8 mouse cellular contexts compared by ENCODE assay signal in genomic region chr8:92358141-92358999, GRCm38 (mm10). TPM values are rescaled to one million over a fixed set of nuclear protein-coding genes. Genes with fewer than 3 reads are reported as not detected.
DNase-seq lines count a peak whose midpoint lies in the region; ATAC-seq and TF ChIP-seq lines count a peak whose summit lies in the region.

No protein-coding gene starts in this region.

- H3K4me1 ChIP-seq in forebrain, embryonic 15.5 days: peaks cover 63% of the 10 kb centered on the region
- H3K4me1 ChIP-seq in kidney, embryonic 14.5 days (ENCODE audit: control insufficient read depth, insufficient read depth, low read length): peaks cover 31% of the 10 kb centered on the region; the same call in 1 of the 2 replicates
- peaks cover 5% of the 10 kb centered on the region for H3K4me1 ChIP-seq in midbrain, embryonic 14.5 days (ENCODE audit: control insufficient read depth, insufficient read depth, low read length)

- peaks cover 68% of the 10 kb centered on the region for H3K27me3 ChIP-seq in forebrain, embryonic 15.5 days
- H3K27me3 ChIP-seq in kidney, embryonic 14.5 days (ENCODE audit: control insufficient read depth, insufficient read depth, low read length): peaks cover 75% of the 10 kb centered on the region
- no peaks in the 10 kb centered on the region for H3K27me3 ChIP-seq in midbrain, embryonic 14.5 days (ENCODE audit: control insufficient read depth, insufficient read depth, low read length)

- intact Hi-C loops in left cerebral cortex, adult 2 months (cut with DNase I): loop anchor here (5.0 kb wide), 2 partner anchors 646 to 981 kb away; no protein-coding TSS in a partner anchor
- intact Hi-C loops in left cerebral cortex, postnatal 10 days (cut with DNase I): loop anchor here (5.0 to 10.0 kb wide), 4 partner anchors 734 to 1166 kb away; no protein-coding TSS in a partner anchor

- H3K9me3 ChIP-seq in forebrain, embryonic 15.5 days: no peaks in the 10 kb centered on the region
- H3K9me3 ChIP-seq in kidney, embryonic 14.5 days (ENCODE audit: control insufficient read depth, low read length): no peaks in the 10 kb centered on the region
- H3K9me3 ChIP-seq in midbrain, embryonic 14.5 days (ENCODE audit: control insufficient read depth, low read length): no peaks in the 10 kb centered on the region

- WGBS in forebrain, embryonic 15.5 days: under 1% methylated on average over 79 of the region's 80 CpGs
- under 1% methylated on average over 61 of the region's 80 CpGs for WGBS in kidney, embryonic 14.5 days
- WGBS in midbrain, embryonic 14.5 days: under 1% methylated on average over 79 of the region's 80 CpGs

- no peak overlapping the region; the same call in 1 of the 2 replicates for H3K9ac ChIP-seq in forebrain, embryonic 15.5 days (replicated peaks)
- peak overlapping the region; percentile 55 for H3K9ac ChIP-seq in kidney, embryonic 14.5 days (ENCODE audit: low read depth, low read length)
- peak overlapping the region; percentile 94 for H3K9ac ChIP-seq in midbrain, embryonic 14.5 days (replicated peaks; ENCODE audit: low read length)

- H3K4me2 ChIP-seq in forebrain, embryonic 15.5 days (replicated peaks): peak overlapping the region; percentile 90
- H3K4me2 ChIP-seq in kidney, embryonic 14.5 days (replicated peaks; ENCODE audit: low read depth, low read length): peak overlapping the region; percentile 71
- H3K4me2 ChIP-seq in midbrain, embryonic 14.5 days (ENCODE audit: low read length): peak overlapping the region; percentile 87

- H3K4me3 ChIP-seq in left cerebral cortex, adult 2 months: no peak overlapping the region
- H3K4me3 ChIP-seq in forebrain, embryonic 15.5 days: peak overlapping the region; percentile 62
- H3K4me3 ChIP-seq in kidney, embryonic 14.5 days (ENCODE audit: low read length): peak overlapping the region; percentile 63
- peak overlapping the region; percentile 69 for H3K4me3 ChIP-seq in midbrain, embryonic 14.5 days (replicated peaks; ENCODE audit: low read depth, low read length)

- H3K27ac ChIP-seq in left cerebral cortex, adult 2 months: no peak overlapping the region
- H3K27ac ChIP-seq in forebrain, embryonic 15.5 days (replicated peaks): no peak overlapping the region
- no peak overlapping the region for H3K27ac ChIP-seq in kidney, embryonic 14.5 days (ENCODE audit: low read depth, low read length)
- peak overlapping the region; percentile 97 for H3K27ac ChIP-seq in midbrain, embryonic 14.5 days (replicated peaks; ENCODE audit: low read depth, low read length)

- peak; percentile 15 to 17 for DNase-seq in left cerebral cortex, adult 2 months (ENCODE audit: extremely low spot score in 1 of 2, low spot score in 2 of 2)
- no peak for DNase-seq in left cerebral cortex, postnatal 10 days (ENCODE audit: extremely low spot score in 1 of 2, low spot score in 2 of 2)
- DNase-seq in R1 (ENCODE audit: low read depth, low spot score): peak; percentile 31
- DNase-seq in midbrain, embryonic 14.5 days: peak; percentile 72
- DNase-seq in T-cell, adult 2 months (ENCODE audit: low spot score): no peak
- no peak for DNase-seq in spleen, postnatal 10 days (ENCODE audit: low spot score in 2 of 2)

- ATAC-seq in forebrain, embryonic 15.5 days (replicated peaks): no peak
- no peak for ATAC-seq in kidney, embryonic 14.5 days (ENCODE audit: low FRiP score, low TSS enrichment)
- no peak for ATAC-seq in midbrain, embryonic 14.5 days (ENCODE audit: low FRiP score, low TSS enrichment)

- H3K36me3 ChIP-seq in forebrain, embryonic 15.5 days: no peaks in the 10 kb centered on the region
- no peaks in the 10 kb centered on the region for H3K36me3 ChIP-seq in kidney, embryonic 14.5 days (ENCODE audit: control insufficient read depth, insufficient read depth, low read length)
- peaks cover 12% of the 10 kb centered on the region; the same call in 1 of the 2 replicates for H3K36me3 ChIP-seq in midbrain, embryonic 14.5 days (ENCODE audit: control insufficient read depth, insufficient read depth, low read length)

- TF ChIP-seq CTCF in left cerebral cortex, adult 2 months (IDR thresholded peaks at IDR 0.05): no peak

RNA-seq across cellular contexts. Expression of gene Irx5, which starts 0.9 kb away (rescaled TPM):
- total RNA-seq in left cerebral cortex, adult 2 months (2021): under 1 TPM in 1 of 2 experiments, not detected in 1; 0.14 TPM
- total RNA-seq in left cerebral cortex, postnatal 10 days (2021): not detected
- 0.85 and 0.88 TPM in 2 replicates for polyA plus RNA-seq in forebrain, embryonic 15.5 days (2015; fragmentation: Nextera tagmentation; extraction: Ambion mirVana)
- polyA plus RNA-seq in kidney, embryonic 14.5 days (2014; fragmentation: Nextera tagmentation; extraction: Ambion mirVana): 2.1 and 2.7 TPM in 2 replicates
- polyA plus RNA-seq in midbrain, embryonic 14.5 days (2014; fragmentation: Nextera tagmentation; extraction: Ambion mirVana): 30.7 and 32.2 TPM in 2 replicates

Comparison
In these comparisons a context has a peak if more than half of its experiments do, and no peak if none do; other contexts are left out.
1. DNase-seq: peak in left cerebral cortex, adult 2 months (2 of 2), R1 (single experiment) and midbrain, embryonic 14.5 days (single experiment); none in left cerebral cortex, postnatal 10 days (0 of 2), T-cell, adult 2 months (single experiment) and spleen, postnatal 10 days (0 of 2).
2. Peak in every context shown above with its lines, with median percentiles within 50 percentile points of each other: H3K4me2 ChIP-seq.